Mouse (Mus musculus): ENCODE results near the gene Xlr4a. TPM values are rescaled to one million over a fixed set of nuclear protein-coding genes. Genes with fewer than 3 reads are reported as not detected.

Gene Xlr4a
- total RNA-seq, 1 experiment: 7.9 TPM

DNA sequence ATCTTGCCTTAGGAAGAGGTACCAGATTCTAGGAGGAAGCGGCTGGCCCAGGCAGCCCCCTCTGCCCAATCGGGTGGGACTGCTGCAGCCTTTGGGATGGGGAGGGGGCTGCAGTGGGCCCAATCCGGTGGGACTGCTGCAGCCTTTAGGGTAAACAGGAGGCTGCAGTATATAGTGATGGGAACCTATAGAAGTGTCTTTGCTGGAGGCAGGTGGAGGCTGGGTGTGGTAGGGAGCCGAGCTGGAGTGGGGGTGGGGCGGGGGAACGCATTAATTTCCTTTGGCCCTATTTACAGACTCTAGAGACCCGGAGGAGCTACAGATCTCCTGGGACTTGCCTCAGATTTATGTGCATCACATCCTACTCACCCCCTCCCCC is 17.9 kb downstream of the Xlr4a start, which contains the start of gene Pnma3:
TSS of gene Pnma3 (plus strand) at position 373 of the 379 bp plus-strand sequence.
- Histone ChIP-seq H3K4me1 (ENCODE audit: control insufficient read depth in 2 of 2, insufficient read depth in 2 of 2, low read length in 2 of 2, poor library complexity in 1 of 2) (peaks cover 0 to 2% of the 10 kb centered on the region in 2 experiments; a peak in 1 of 4 replicates), H3K9me3 (ENCODE audit: control insufficient read depth, insufficient read depth, low read depth, low read length) (no peaks in the 10 kb centered on the region), H3K36me3 (ENCODE audit: control insufficient read depth, insufficient read depth, low read length, poor library complexity, severe bottlenecking) (no peaks in the 10 kb centered on the region), H3K9ac (ENCODE audit: insufficient read depth, low read depth, low read length, poor library complexity, severe bottlenecking) (no peak within 1 kb of the TSS), H3K4me3 (ENCODE audit: insufficient read depth in 1 of 2, low read depth in 1 of 2, low read length in 2 of 2, poor library complexity in 1 of 2, severe bottlenecking in 1 of 2) (peak within 1 kb of the TSS; percentile 3 to 11; a peak in 2 of 4 replicates), H3K27ac (ENCODE audit: insufficient read depth, low read depth, low read length, poor library complexity, severe bottlenecking) (no peak within 1 kb of the TSS)
- in situ Hi-C loops (cut with MboI; ENCODE audit: low sequenced_read_pairs in 2 of 2, unreplicated experiment in 2 of 2): loop anchor here in 1 of 2 experiments (25.0 kb wide), 1 partner anchor 373 kb away; the partner anchor contains the start of gene Trex2
- DNase-seq (ENCODE audit: low read depth, low spot score): no peak
- TF ChIP-seq MAFK (IDR thresholded peaks at IDR 0.05; ENCODE audit: insufficient read depth, low read depth, low read length) (no peak), HCFC1 (IDR thresholded peaks at IDR 0.05; ENCODE audit: borderline replicate concordance, insufficient read depth, low read length) (no peak), ZC3H11A (IDR thresholded peaks at IDR 0.05; ENCODE audit: borderline replicate concordance, low read depth, low read length) (no peak), ZNF384 (IDR thresholded peaks at IDR 0.05; ENCODE audit: low read depth, low read length) (no peak), CHD2 (IDR thresholded peaks at IDR 0.05; ENCODE audit: low read depth, low read length) (no peak)

- in situ Hi-C loops (cut with MboI; ENCODE audit: low sequenced_read_pairs in 2 of 2, unreplicated experiment in 2 of 2): loop anchor here in 1 of 2 experiments (25.0 kb wide), 1 partner anchor 374 kb away; the partner anchor contains the start of gene Trex2
- H3K9me3 ChIP-seq (ENCODE audit: control insufficient read depth, insufficient read depth, low read depth, low read length): no peaks in the 10 kb centered on the region
- no peak overlapping the region for H3K27ac ChIP-seq (ENCODE audit: insufficient read depth, low read depth, low read length, poor library complexity, severe bottlenecking)
- no peaks in the 10 kb centered on the region for H3K36me3 ChIP-seq (ENCODE audit: control insufficient read depth, insufficient read depth, low read length, poor library complexity, severe bottlenecking)
- DNase-seq (ENCODE audit: low read depth, low spot score): no peak
- peaks cover 0 to 2% of the 10 kb centered on the region in 2 experiments; a peak in 1 of 4 replicates for H3K4me1 ChIP-seq (ENCODE audit: control insufficient read depth in 2 of 2, insufficient read depth in 2 of 2, low read length in 2 of 2, poor library complexity in 1 of 2)
- no peak overlapping the region for H3K9ac ChIP-seq (ENCODE audit: insufficient read depth, low read depth, low read length, poor library complexity, severe bottlenecking)
- TF ChIP-seq ZNF384 (IDR thresholded peaks at IDR 0.05; ENCODE audit: low read depth, low read length): no peak
- TF ChIP-seq MAFK (IDR thresholded peaks at IDR 0.05; ENCODE audit: insufficient read depth, low read depth, low read length): no peak
- TF ChIP-seq CHD2 (IDR thresholded peaks at IDR 0.05; ENCODE audit: low read depth, low read length): no peak
- no peak for TF ChIP-seq HCFC1 (IDR thresholded peaks at IDR 0.05; ENCODE audit: borderline replicate concordance, insufficient read depth, low read length)
- TF ChIP-seq ZC3H11A (IDR thresholded peaks at IDR 0.05; ENCODE audit: borderline replicate concordance, low read depth, low read length): no peak
- peak overlapping the region; percentile 3 to 11; a peak in 2 of 4 replicates for H3K4me3 ChIP-seq (ENCODE audit: insufficient read depth in 1 of 2, low read depth in 1 of 2, low read length in 2 of 2, poor library complexity in 1 of 2, severe bottlenecking in 1 of 2)
These were observed 18.5 kb downstream of the Xlr4a start for GRCm38 (mm10) chrX:73063512-73064414.

DNA sequence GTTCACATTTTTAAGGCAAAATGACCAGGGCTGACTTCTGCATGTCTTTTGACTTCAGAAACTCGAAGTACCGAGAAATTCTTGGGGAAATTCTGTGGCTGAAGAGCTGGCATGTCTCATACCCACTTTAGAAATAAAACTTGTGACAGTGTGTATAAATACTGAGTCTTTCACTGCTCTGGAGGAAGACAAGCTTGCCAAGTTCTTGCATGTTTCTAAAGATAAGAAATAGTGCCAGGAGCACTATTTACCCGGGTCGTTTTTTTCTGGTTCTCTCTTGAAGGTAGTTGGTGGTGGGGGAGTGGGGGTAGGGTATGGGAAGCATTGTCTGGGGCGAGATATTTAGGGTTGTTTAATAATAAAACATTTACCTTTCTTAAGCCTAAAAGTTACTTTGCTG is 20.0 kb downstream of the Xlr4a start:
- TF ChIP-seq ZC3H11A (IDR thresholded peaks at IDR 0.05; ENCODE audit: borderline replicate concordance, low read depth, low read length) (no peak), ZNF384 (IDR thresholded peaks at IDR 0.05; ENCODE audit: low read depth, low read length) (no peak), MAFK (IDR thresholded peaks at IDR 0.05; ENCODE audit: insufficient read depth, low read depth, low read length) (no peak), CHD2 (IDR thresholded peaks at IDR 0.05; ENCODE audit: low read depth, low read length) (no peak), HCFC1 (IDR thresholded peaks at IDR 0.05; ENCODE audit: borderline replicate concordance, insufficient read depth, low read length) (no peak)
- no peak for DNase-seq (ENCODE audit: low read depth, low spot score)
- H3K4me1 ChIP-seq (ENCODE audit: control insufficient read depth in 2 of 2, insufficient read depth in 2 of 2, low read length in 2 of 2, poor library complexity in 1 of 2): peaks cover 0 to 2% of the 10 kb centered on the region in 2 experiments; a peak in 1 of 4 replicates
- H3K9me3 ChIP-seq (ENCODE audit: control insufficient read depth, insufficient read depth, low read depth, low read length): no peaks in the 10 kb centered on the region
- in situ Hi-C loops (cut with MboI; ENCODE audit: low sequenced_read_pairs in 2 of 2, unreplicated experiment in 2 of 2): loop anchor here in 1 of 2 experiments (25.0 kb wide), 1 partner anchor 375 kb away; the partner anchor contains the start of gene Trex2
- H3K27ac ChIP-seq (ENCODE audit: insufficient read depth, low read depth, low read length, poor library complexity, severe bottlenecking): no peak overlapping the region
- H3K36me3 ChIP-seq (ENCODE audit: control insufficient read depth, insufficient read depth, low read length, poor library complexity, severe bottlenecking): no peaks in the 10 kb centered on the region
- no peak overlapping the region for H3K4me3 ChIP-seq (ENCODE audit: insufficient read depth in 1 of 2, low read depth in 1 of 2, low read length in 2 of 2, poor library complexity in 1 of 2, severe bottlenecking in 1 of 2)
- H3K9ac ChIP-seq (ENCODE audit: insufficient read depth, low read depth, low read length, poor library complexity, severe bottlenecking): no peak overlapping the region

GRCm38 (mm10) chrX:73061528-73061927 is 20.8 kb downstream of the Xlr4a start:
- TF ChIP-seq CHD2 (IDR thresholded peaks at IDR 0.05; ENCODE audit: low read depth, low read length) (no peak), MAFK (IDR thresholded peaks at IDR 0.05; ENCODE audit: insufficient read depth, low read depth, low read length) (no peak), ZNF384 (IDR thresholded peaks at IDR 0.05; ENCODE audit: low read depth, low read length) (no peak)
- peaks cover 0 to 2% of the 10 kb centered on the region in 2 experiments; a peak in 1 of 4 replicates for H3K4me1 ChIP-seq (ENCODE audit: control insufficient read depth in 2 of 2, insufficient read depth in 2 of 2, low read length in 2 of 2, poor library complexity in 1 of 2)
- in situ Hi-C loops (cut with MboI; ENCODE audit: low sequenced_read_pairs in 2 of 2, unreplicated experiment in 2 of 2): loop anchor here in 1 of 2 experiments (25.0 kb wide), 1 partner anchor 376 kb away; the partner anchor contains the start of gene Trex2
- H3K9ac ChIP-seq (ENCODE audit: insufficient read depth, low read depth, low read length, poor library complexity, severe bottlenecking): no peak overlapping the region
- DNase-seq (ENCODE audit: low read depth, low spot score): no peak
- no peak overlapping the region for H3K27ac ChIP-seq (ENCODE audit: insufficient read depth, low read depth, low read length, poor library complexity, severe bottlenecking)
- H3K9me3 ChIP-seq (ENCODE audit: control insufficient read depth, insufficient read depth, low read depth, low read length): no peaks in the 10 kb centered on the region
- H3K4me3 ChIP-seq (ENCODE audit: insufficient read depth in 1 of 2, low read depth in 1 of 2, low read length in 2 of 2, poor library complexity in 1 of 2, severe bottlenecking in 1 of 2): no peak overlapping the region
- no peaks in the 10 kb centered on the region for H3K36me3 ChIP-seq (ENCODE audit: control insufficient read depth, insufficient read depth, low read length, poor library complexity, severe bottlenecking)
